In the genomic region with DNA sequence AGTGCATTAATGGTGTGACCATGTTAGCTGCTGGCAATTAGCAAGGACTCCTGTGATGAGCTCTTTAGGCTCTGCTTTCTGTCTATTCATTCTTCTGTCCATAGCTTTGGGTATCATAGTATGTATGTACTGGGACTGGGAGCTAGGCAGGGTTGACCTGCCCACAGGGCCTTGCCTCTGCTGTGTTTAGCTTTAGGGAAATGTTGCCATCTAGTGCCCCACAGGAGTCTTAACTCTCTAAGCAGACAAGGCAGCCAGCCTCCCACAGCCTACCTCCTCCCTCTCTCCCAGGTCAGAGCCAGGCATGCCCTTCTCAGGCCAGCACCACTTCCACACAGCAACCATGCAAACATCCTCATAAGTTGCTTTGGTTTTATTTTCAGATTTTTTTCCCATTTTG, we compare ENCODE assay signal across 10 mouse cellular contexts. TPM values are rescaled to one million over a fixed set of nuclear protein-coding genes. Genes with fewer than 3 reads are reported as not detected.
DNase-seq lines count a peak whose midpoint lies in the region; ATAC-seq and TF ChIP-seq lines count a peak whose summit lies in the region.
"Had no signal": no experiment of that assay in that cellular context is flagged by ENCODE, and none has a peak within 500 bp of the region (broad histone marks: within the 10 kb centered on the region; RNA-seq: fewer than 3 reads in every experiment).

No protein-coding gene starts in this region.

- DNase-seq in layer of hippocampus, adult 2 months (ENCODE audit: low spot score in 2 of 2), result peak in 1 of 2 experiments; percentile 56
- no peak for DNase-seq in layer of hippocampus, adult 9-10 months (ENCODE audit: low spot score)
- peak; percentile 56 for DNase-seq in Muller cell, postnatal 12 days (ENCODE audit: inconsistent ontology term)
- DNase-seq in embryonic facial prominence, embryonic 14.5 days (ENCODE audit: low spot score), result peak; percentile 60
- DNase-seq in lung, embryonic 14.5 days, result peak; percentile 68
- DNase-seq in retina, postnatal 1 day, result peak; percentile 75
- no peak for DNase-seq in natural killer cell, adult 2 months (ENCODE audit: low spot score in 2 of 2)

- peak; percentile 65; the same call in 1 of the 2 replicates for ATAC-seq in embryonic facial prominence, embryonic 14.5 days (ENCODE audit: low read depth)
- ATAC-seq in hindbrain, embryonic 13.5 days (ENCODE audit: low FRiP score), result peak; percentile 45
- ATAC-seq in lung, embryonic 14.5 days (ENCODE audit: insufficient read depth), result peak; percentile 63; the same call in 1 of the 2 replicates

- no peaks in the 10 kb centered on the region for H3K27me3 ChIP-seq in embryonic facial prominence, embryonic 14.5 days (replicated peaks; ENCODE audit: control insufficient read depth, insufficient read depth, low read length)
- no peaks in the 10 kb centered on the region for H3K27me3 ChIP-seq in hindbrain, embryonic 13.5 days
- no peaks in the 10 kb centered on the region for H3K27me3 ChIP-seq in lung, embryonic 14.5 days (ENCODE audit: insufficient read depth, low read length)
- H3K27me3 ChIP-seq: embryonic facial prominence, embryonic 12.5 days; liver, embryonic 15.5 days had no signal

- H3K9ac ChIP-seq in embryonic facial prominence, embryonic 14.5 days (ENCODE audit: low read depth, low read length), result no peak overlapping the region
- no peak overlapping the region for H3K9ac ChIP-seq in hindbrain, embryonic 13.5 days
- H3K9ac ChIP-seq in lung, embryonic 14.5 days, result no peak overlapping the region
- H3K9ac ChIP-seq: embryonic facial prominence, embryonic 12.5 days; liver, embryonic 15.5 days had no signal

- no peaks in the 10 kb centered on the region for H3K9me3 ChIP-seq in embryonic facial prominence, embryonic 14.5 days (ENCODE audit: control insufficient read depth, low read length)
- H3K9me3 ChIP-seq in hindbrain, embryonic 13.5 days, result no peaks in the 10 kb centered on the region
- no peaks in the 10 kb centered on the region for H3K9me3 ChIP-seq in lung, embryonic 14.5 days (ENCODE audit: low read depth, low read length)
- H3K9me3 ChIP-seq: embryonic facial prominence, embryonic 12.5 days; liver, embryonic 15.5 days had no signal

- no peak overlapping the region for H3K4me2 ChIP-seq in embryonic facial prominence, embryonic 14.5 days (ENCODE audit: low read depth, low read length)
- no peak overlapping the region for H3K4me2 ChIP-seq in hindbrain, embryonic 13.5 days
- H3K4me2 ChIP-seq in lung, embryonic 14.5 days, result no peak overlapping the region
- H3K4me2 ChIP-seq: embryonic facial prominence, embryonic 12.5 days; liver, embryonic 15.5 days had no signal

- TF ChIP-seq CTCF in layer of hippocampus, adult 2 months (conservative IDR thresholded peaks at IDR 0.05), result peak; percentile 85
- TF ChIP-seq CTCF in lung, embryonic 14.5 days (IDR thresholded peaks at IDR 0.05; ENCODE audit: low read depth), result peak; percentile 69

- no peak overlapping the region for H3K27ac ChIP-seq in layer of hippocampus, adult 2 months
- no peak overlapping the region for H3K27ac ChIP-seq in embryonic facial prominence, embryonic 14.5 days (replicated peaks; ENCODE audit: low read depth, low read length)
- no peak overlapping the region for H3K27ac ChIP-seq in hindbrain, embryonic 13.5 days
- H3K27ac ChIP-seq in lung, embryonic 14.5 days (ENCODE audit: low read depth), result no peak overlapping the region
- H3K27ac ChIP-seq: embryonic facial prominence, embryonic 12.5 days; liver, embryonic 15.5 days had no signal

- H3K36me3 ChIP-seq in embryonic facial prominence, embryonic 14.5 days (ENCODE audit: control insufficient read depth, insufficient read depth, low read length), result no peaks in the 10 kb centered on the region
- no peaks in the 10 kb centered on the region for H3K36me3 ChIP-seq in hindbrain, embryonic 13.5 days
- no peaks in the 10 kb centered on the region for H3K36me3 ChIP-seq in lung, embryonic 14.5 days (ENCODE audit: insufficient read depth)
- H3K36me3 ChIP-seq: embryonic facial prominence, embryonic 12.5 days; liver, embryonic 15.5 days had no signal

- no peak overlapping the region for H3K4me3 ChIP-seq in layer of hippocampus, adult 2 months
- H3K4me3 ChIP-seq in embryonic facial prominence, embryonic 14.5 days (ENCODE audit: low read depth, low read length), result no peak overlapping the region
- H3K4me3 ChIP-seq in hindbrain, embryonic 13.5 days, result no peak overlapping the region
- H3K4me3 ChIP-seq in lung, embryonic 14.5 days (ENCODE audit: low read depth, low read length), result no peak overlapping the region
- H3K4me3 ChIP-seq: embryonic facial prominence, embryonic 12.5 days; liver, embryonic 15.5 days had no signal

- H3K4me1 ChIP-seq in embryonic facial prominence, embryonic 14.5 days (ENCODE audit: control insufficient read depth, insufficient read depth, low read length), result peaks cover 22% of the 10 kb centered on the region
- peaks cover 40% of the 10 kb centered on the region for H3K4me1 ChIP-seq in hindbrain, embryonic 13.5 days (replicated peaks)
- peaks cover 8% of the 10 kb centered on the region; the same call in 1 of the 2 replicates for H3K4me1 ChIP-seq in lung, embryonic 14.5 days (ENCODE audit: insufficient read depth)
- H3K4me1 ChIP-seq: liver, embryonic 15.5 days had no signal

RNA-seq across cellular contexts. Expression of gene Cdhr3, which starts 16.9 kb away (rescaled TPM):
- total RNA-seq in layer of hippocampus, adult 2 months (2021), result 1 to 10 TPM; 2.1 to 2.7 TPM
- polyA plus RNA-seq in embryonic facial prominence, embryonic 14.5 days (2014; fragmentation: Nextera tagmentation; extraction: Ambion mirVana), result 1.5 and 1.6 TPM in 2 replicates
- polyA plus RNA-seq in hindbrain, embryonic 13.5 days (2015; fragmentation: Nextera tagmentation; extraction: Ambion mirVana), result 0.25 and 0.26 TPM in 2 replicates
- not detected in 2 replicates for polyA plus RNA-seq in lung, embryonic 14.5 days (2014; fragmentation: Nextera tagmentation; extraction: Ambion mirVana)
- polyA plus RNA-seq: embryonic facial prominence, embryonic 12.5 days had no signal

RNA-seq across cellular contexts. Expression of gene Atxn7l1, which starts 38.0 kb away (rescaled TPM):
- 10 to 100 TPM; 62.0 to 62.9 TPM for total RNA-seq in layer of hippocampus, adult 2 months (2021)
- polyA plus RNA-seq in embryonic facial prominence, embryonic 14.5 days (2014; fragmentation: Nextera tagmentation; extraction: Ambion mirVana), result 11.4 and 13.0 TPM in 2 replicates
- polyA plus RNA-seq in hindbrain, embryonic 13.5 days (2015; fragmentation: Nextera tagmentation; extraction: Ambion mirVana), result 19.9 and 22.4 TPM in 2 replicates
- polyA plus RNA-seq in lung, embryonic 14.5 days (2014; fragmentation: Nextera tagmentation; extraction: Ambion mirVana), result 14.4 and 16.5 TPM in 2 replicates

Comparison
In these comparisons a context has a peak if more than half of its experiments do, and no peak if none do; other contexts are left out.
1. DNase-seq: peak in Muller cell, postnatal 12 days (single experiment), embryonic facial prominence, embryonic 14.5 days (single experiment), lung, embryonic 14.5 days (single experiment) and retina, postnatal 1 day (single experiment); none in layer of hippocampus, adult 9-10 months (single experiment) and natural killer cell, adult 2 months (0 of 2).
2. Peak in every context shown above with its lines, with median percentiles within 50 percentile points of each other: ATAC-seq.